In the genomic region with DNA sequence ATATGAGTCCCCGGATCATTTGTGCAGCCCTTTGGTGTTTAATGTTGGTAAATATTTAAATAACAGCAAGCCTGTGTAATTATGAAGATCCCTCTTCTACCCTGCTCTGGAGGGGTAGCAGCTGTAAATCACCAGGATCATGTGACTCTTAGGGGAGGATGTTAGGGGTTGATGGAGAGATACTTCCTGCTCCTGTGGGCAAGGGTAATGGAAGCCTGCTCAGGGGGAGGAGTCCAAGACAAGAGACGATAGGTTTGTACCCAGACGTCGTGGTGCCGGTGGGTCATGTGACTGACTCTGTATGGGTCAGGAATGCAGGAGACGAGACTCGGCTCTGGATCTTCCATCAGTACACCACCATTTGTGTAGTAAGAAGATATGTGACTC, we compare ENCODE assay signal across 15 mouse cellular contexts.
DNase-seq lines count a peak whose midpoint lies in the region; ATAC-seq and TF ChIP-seq lines count a peak whose summit lies in the region.
"Had no signal": no experiment of that assay in that cellular context is flagged by ENCODE, and none has a peak within 500 bp of the region (broad histone marks: within the 10 kb centered on the region; RNA-seq: fewer than 3 reads in every experiment).

No protein-coding gene starts in this region.

- no peak for TF ChIP-seq CTCF in stomach, postnatal 0 days (IDR thresholded peaks at IDR 0.05; ENCODE audit: low read depth)

- H3K4me2 ChIP-seq in forebrain, embryonic 11.5 days (ENCODE audit: low read depth, low read length, severe bottlenecking) = no peak overlapping the region
- no peak overlapping the region for H3K4me2 ChIP-seq in midbrain, embryonic 12.5 days (replicated peaks)
- H3K4me2 ChIP-seq in midbrain, embryonic 15.5 days = no peak overlapping the region
- no peak overlapping the region for H3K4me2 ChIP-seq in hindbrain, embryonic 15.5 days
- H3K4me2 ChIP-seq in stomach, postnatal 0 days (replicated peaks; ENCODE audit: low read depth) = no peak overlapping the region
- H3K4me2 ChIP-seq: limb, embryonic 13.5 days had no signal

- H3K9me3 ChIP-seq in forebrain, embryonic 11.5 days (ENCODE audit: control insufficient read depth, low read length) = no peaks in the 10 kb centered on the region
- no peaks in the 10 kb centered on the region for H3K9me3 ChIP-seq in forebrain, embryonic 10.5 days
- no peaks in the 10 kb centered on the region for H3K9me3 ChIP-seq in midbrain, embryonic 12.5 days
- H3K9me3 ChIP-seq in midbrain, embryonic 15.5 days = no peaks in the 10 kb centered on the region
- H3K9me3 ChIP-seq in hindbrain, embryonic 15.5 days = no peaks in the 10 kb centered on the region
- no peaks in the 10 kb centered on the region for H3K9me3 ChIP-seq in stomach, postnatal 0 days (ENCODE audit: control insufficient read depth, low read length)
- H3K9me3 ChIP-seq: limb, embryonic 13.5 days had no signal

- H3K9ac ChIP-seq in forebrain, embryonic 11.5 days (ENCODE audit: low read length) = no peak overlapping the region
- H3K9ac ChIP-seq in midbrain, embryonic 12.5 days (replicated peaks) = no peak overlapping the region
- no peak overlapping the region for H3K9ac ChIP-seq in midbrain, embryonic 15.5 days
- no peak overlapping the region for H3K9ac ChIP-seq in hindbrain, embryonic 15.5 days
- H3K9ac ChIP-seq in stomach, postnatal 0 days (ENCODE audit: low read length) = no peak overlapping the region
- H3K9ac ChIP-seq: limb, embryonic 13.5 days; liver, postnatal 0 days had no signal

- no peak overlapping the region for H3K4me3 ChIP-seq in forebrain, embryonic 11.5 days (ENCODE audit: low read depth, low read length)
- no peak overlapping the region for H3K4me3 ChIP-seq in forebrain, embryonic 10.5 days
- no peak overlapping the region for H3K4me3 ChIP-seq in midbrain, embryonic 12.5 days
- no peak overlapping the region for H3K4me3 ChIP-seq in midbrain, embryonic 15.5 days
- no peak overlapping the region for H3K4me3 ChIP-seq in hindbrain, embryonic 15.5 days
- no peak overlapping the region for H3K4me3 ChIP-seq in stomach, postnatal 0 days (ENCODE audit: low read depth, low read length)
- H3K4me3 ChIP-seq: limb, embryonic 13.5 days had no signal

- no peaks in the 10 kb centered on the region for H3K36me3 ChIP-seq in forebrain, embryonic 11.5 days (ENCODE audit: control insufficient read depth, insufficient read depth, low read length)
- no peaks in the 10 kb centered on the region for H3K36me3 ChIP-seq in forebrain, embryonic 10.5 days (replicated peaks)
- no peaks in the 10 kb centered on the region for H3K36me3 ChIP-seq in midbrain, embryonic 12.5 days
- no peaks in the 10 kb centered on the region for H3K36me3 ChIP-seq in midbrain, embryonic 15.5 days (replicated peaks)
- no peaks in the 10 kb centered on the region for H3K36me3 ChIP-seq in hindbrain, embryonic 15.5 days
- no peaks in the 10 kb centered on the region for H3K36me3 ChIP-seq in stomach, postnatal 0 days (ENCODE audit: control insufficient read depth, insufficient read depth, low read length)
- H3K36me3 ChIP-seq: limb, embryonic 13.5 days had no signal

- TF ChIP-seq EP300 in stomach, postnatal 0 days (optimal IDR thresholded peaks at IDR 0.05) = no peak

- H3K27me3 ChIP-seq in forebrain, embryonic 11.5 days (ENCODE audit: control insufficient read depth, insufficient read depth, low read length) = no peaks in the 10 kb centered on the region
- H3K27me3 ChIP-seq in forebrain, embryonic 10.5 days (ENCODE audit: poor library complexity, severe bottlenecking) = no peaks in the 10 kb centered on the region
- H3K27me3 ChIP-seq in midbrain, embryonic 12.5 days = no peaks in the 10 kb centered on the region
- no peaks in the 10 kb centered on the region for H3K27me3 ChIP-seq in midbrain, embryonic 15.5 days (replicated peaks)
- no peaks in the 10 kb centered on the region for H3K27me3 ChIP-seq in hindbrain, embryonic 15.5 days
- H3K27me3 ChIP-seq in stomach, postnatal 0 days (ENCODE audit: control insufficient read depth, insufficient read depth, low read length) = no peaks in the 10 kb centered on the region
- H3K27me3 ChIP-seq: limb, embryonic 13.5 days had no signal

- ATAC-seq in forebrain, embryonic 11.5 days (replicated peaks; ENCODE audit: low FRiP score) = peak; percentile 56; the same call in 1 of the 2 replicates
- ATAC-seq in midbrain, embryonic 12.5 days (ENCODE audit: low FRiP score, low read depth) = 0 out of 2 replicates have a peak, but pooled peaks have one; percentile 28
- no peak for ATAC-seq in midbrain, embryonic 15.5 days (replicated peaks)
- peak; percentile 52; the same call in 1 of the 2 replicates for ATAC-seq in hindbrain, embryonic 15.5 days (ENCODE audit: low FRiP score, low read depth)
- peak; percentile 30; the same call in 1 of the 2 replicates for ATAC-seq in stomach, postnatal 0 days (ENCODE audit: low FRiP score, low TSS enrichment)
- ATAC-seq in megakaryocyte progenitor cell, adult 5-6 weeks (replicated peaks; ENCODE audit: poor library complexity) = no peak
- ATAC-seq: liver, postnatal 0 days had no signal

- DNase-seq in forebrain, embryonic 11.5 days (ENCODE audit: low spot score) = no peak
- DNase-seq in forebrain, embryonic 10.5 days (ENCODE audit: extremely low spot score, low spot score) = no peak
- DNase-seq in stomach, postnatal 0 days (ENCODE audit: low spot score) = no peak
- DNase-seq in right cerebral cortex, postnatal 14 days = no peak
- DNase-seq: adrenal gland, postnatal 10 days; cerebellum, adult 8-10 months; gastrocnemius, postnatal 10 days; kidney, postnatal 25 days; liver, postnatal 0 days; lung, postnatal 4 days had no signal

- H3K27ac ChIP-seq in forebrain, embryonic 11.5 days (ENCODE audit: low read depth, low read length) = no peak overlapping the region
- H3K27ac ChIP-seq in forebrain, embryonic 10.5 days = no peak overlapping the region
- no peak overlapping the region for H3K27ac ChIP-seq in midbrain, embryonic 12.5 days (replicated peaks)
- H3K27ac ChIP-seq in midbrain, embryonic 15.5 days = no peak overlapping the region
- H3K27ac ChIP-seq in hindbrain, embryonic 15.5 days (replicated peaks) = no peak overlapping the region
- H3K27ac ChIP-seq in stomach, postnatal 0 days (replicated peaks) = no peak overlapping the region
- H3K27ac ChIP-seq: limb, embryonic 13.5 days had no signal

- H3K4me1 ChIP-seq in forebrain, embryonic 11.5 days (replicated peaks; ENCODE audit: control insufficient read depth, insufficient read depth, low read length) = peaks cover 2% of the 10 kb centered on the region; the same call in 1 of the 2 replicates
- H3K4me1 ChIP-seq in forebrain, embryonic 10.5 days = peaks cover 24% of the 10 kb centered on the region
- peaks cover 19% of the 10 kb centered on the region for H3K4me1 ChIP-seq in midbrain, embryonic 12.5 days
- H3K4me1 ChIP-seq in midbrain, embryonic 15.5 days = peaks cover 8% of the 10 kb centered on the region
- H3K4me1 ChIP-seq in hindbrain, embryonic 15.5 days (replicated peaks) = peaks cover 29% of the 10 kb centered on the region
- H3K4me1 ChIP-seq in stomach, postnatal 0 days (replicated peaks; ENCODE audit: control insufficient read depth, insufficient read depth) = no peaks in the 10 kb centered on the region

- WGBS in forebrain, embryonic 11.5 days = 76% methylated on average over 7 of the region's 7 CpGs
- WGBS in forebrain, embryonic 10.5 days = 80% methylated on average over 7 of the region's 7 CpGs
- 79% methylated on average over 7 of the region's 7 CpGs for WGBS in midbrain, embryonic 12.5 days
- WGBS in midbrain, embryonic 15.5 days = 72% methylated on average over 7 of the region's 7 CpGs
- WGBS in hindbrain, embryonic 15.5 days = 51% methylated on average over 7 of the region's 7 CpGs
- WGBS in stomach, postnatal 0 days = 34% methylated on average over 7 of the region's 7 CpGs

Comparison
In these comparisons a context has a peak if more than half of its experiments do, and no peak if none do; other contexts are left out.
1. ATAC-seq: peak in forebrain, embryonic 11.5 days (single experiment), midbrain, embryonic 12.5 days (single experiment), hindbrain, embryonic 15.5 days (single experiment) and stomach, postnatal 0 days (single experiment); none in midbrain, embryonic 15.5 days (single experiment) and megakaryocyte progenitor cell, adult 5-6 weeks (single experiment).